Mouse (Mus musculus): ENCODE results near the gene Myo16. TPM values are rescaled to one million over a fixed set of nuclear protein-coding genes. Genes with fewer than 3 reads are reported as not detected.

The Myo16 gene
- polyA plus RNA-seq, 1 experiment from 2014 or later = 0.07 TPM

DNA sequence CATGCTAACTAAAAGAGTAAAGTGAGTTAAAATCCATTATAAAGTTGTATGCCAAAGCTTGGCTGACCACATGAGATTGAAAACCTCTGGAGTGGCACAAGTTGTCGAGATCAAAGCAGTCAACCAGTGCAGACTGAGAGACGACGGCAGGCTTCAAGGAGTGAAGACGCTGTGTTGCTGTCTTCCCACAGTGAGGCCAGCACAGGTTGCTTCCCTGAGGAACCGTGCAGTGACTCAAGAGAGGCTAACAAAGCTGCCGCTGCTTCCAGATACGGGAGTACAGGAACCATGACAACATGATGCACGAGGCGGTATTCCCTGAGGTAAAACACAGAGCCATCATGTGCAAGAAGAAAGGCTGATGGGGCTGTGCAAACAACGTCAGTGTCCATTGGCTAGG, 158.6 kb downstream of the Myo16 start:
- H3K4me2 ChIP-seq = no peak overlapping the region
- no peak overlapping the region for H3K9ac ChIP-seq
- no peaks in the 10 kb centered on the region for H3K9me3 ChIP-seq (replicated peaks)
- no peak overlapping the region for H3K27ac ChIP-seq
- no peak for ATAC-seq
- no peaks in the 10 kb centered on the region for H3K4me1 ChIP-seq
- 61% methylated on average over 10 of the region's 10 CpGs for WGBS (ENCODE audit: insufficient replicate concordance)
- H3K36me3 ChIP-seq = no peaks in the 10 kb centered on the region
- no peak overlapping the region for H3K4me3 ChIP-seq
- no peaks in the 10 kb centered on the region for H3K27me3 ChIP-seq (replicated peaks)

DNA sequence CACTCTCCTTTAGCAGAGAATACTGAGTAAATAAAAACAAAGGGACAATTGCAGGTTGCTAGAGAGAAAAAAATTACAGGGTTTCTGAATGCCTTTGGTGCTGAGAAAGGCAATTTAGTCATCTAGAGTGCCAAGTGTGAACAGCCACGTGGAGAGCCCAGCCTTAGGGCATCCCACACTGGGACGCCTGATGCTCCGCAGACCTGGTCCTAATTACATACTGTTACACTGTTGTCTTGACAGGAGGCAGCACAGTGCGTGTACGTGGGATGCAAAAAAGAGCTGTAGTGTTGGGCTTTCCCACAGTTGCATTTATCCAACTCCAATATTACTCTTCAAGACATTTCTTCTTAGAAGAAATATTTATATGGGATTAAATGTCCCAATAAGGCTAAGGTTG, 162.5 kb downstream of the Myo16 start:
- ATAC-seq = no peak
- H3K36me3 ChIP-seq = no peaks in the 10 kb centered on the region
- H3K4me2 ChIP-seq = no peak overlapping the region
- H3K27me3 ChIP-seq (replicated peaks) = no peaks in the 10 kb centered on the region
- no peak overlapping the region for H3K9ac ChIP-seq
- no peaks in the 10 kb centered on the region for H3K4me1 ChIP-seq
- H3K9me3 ChIP-seq (replicated peaks) = no peaks in the 10 kb centered on the region
- no peak overlapping the region for H3K27ac ChIP-seq
- no peak overlapping the region for H3K4me3 ChIP-seq
- WGBS (ENCODE audit: insufficient replicate concordance) = 65% methylated on average over 5 of the region's 5 CpGs

DNA sequence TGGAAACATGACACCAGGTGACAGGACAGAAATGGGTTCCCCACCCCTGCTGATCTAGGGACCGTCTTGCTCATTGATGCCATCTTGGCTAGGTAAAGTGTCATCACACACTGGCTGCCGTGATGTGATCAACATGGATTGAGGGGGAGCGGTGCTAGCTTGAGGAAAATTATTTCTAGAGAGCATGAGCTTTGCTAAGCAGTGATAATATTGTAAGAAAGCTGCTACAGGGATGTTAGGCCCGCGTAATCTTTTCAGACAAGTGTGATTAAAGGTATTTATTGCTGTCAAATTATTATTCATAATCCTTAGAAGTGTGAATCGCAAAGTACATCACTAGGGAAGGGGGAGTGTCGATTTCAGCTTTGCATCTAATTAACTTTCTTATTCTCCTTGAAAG, 164.4 kb downstream of the Myo16 start:
- Histone ChIP-seq H3K27ac (no peak overlapping the region), H3K36me3 (no peaks in the 10 kb centered on the region), H3K4me2 (no peak overlapping the region), H3K27me3 (replicated peaks) (no peaks in the 10 kb centered on the region), H3K9ac (no peak overlapping the region), H3K4me1 (no peaks in the 10 kb centered on the region), H3K4me3 (no peak overlapping the region), H3K9me3 (replicated peaks) (no peaks in the 10 kb centered on the region)
- WGBS (ENCODE audit: insufficient replicate concordance) = 70% methylated on average over 7 of the region's 7 CpGs
- ATAC-seq = no peak

DNA sequence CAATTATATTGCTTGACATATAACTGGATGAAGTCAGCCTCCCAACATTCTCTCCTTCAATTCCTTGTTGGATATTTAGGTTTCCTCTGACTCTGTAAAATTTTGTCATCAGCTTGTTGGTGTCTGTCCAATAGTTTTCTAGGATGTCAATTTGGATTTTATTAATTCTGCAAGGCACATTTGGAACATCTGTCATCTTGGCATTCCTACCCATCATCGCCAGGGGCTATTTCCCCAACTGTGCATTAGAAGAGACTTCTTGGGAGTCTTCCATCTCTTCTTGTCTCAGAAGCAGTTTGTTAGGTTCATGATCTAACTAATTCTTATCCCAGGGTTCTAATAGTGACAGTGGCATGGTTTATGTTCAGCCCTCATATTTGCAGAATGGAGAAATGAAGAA, 196.7 kb downstream of the Myo16 start:
- no peak for ATAC-seq
- WGBS (ENCODE audit: insufficient replicate concordance) = 58% methylated on average over 1 of the region's 1 CpGs
- Histone ChIP-seq H3K9ac (no peak overlapping the region), H3K9me3 (replicated peaks) (no peaks in the 10 kb centered on the region), H3K4me3 (no peak overlapping the region), H3K36me3 (no peaks in the 10 kb centered on the region), H3K27me3 (replicated peaks) (no peaks in the 10 kb centered on the region), H3K27ac (no peak overlapping the region), H3K4me1 (no peaks in the 10 kb centered on the region), H3K4me2 (no peak overlapping the region)

DNA sequence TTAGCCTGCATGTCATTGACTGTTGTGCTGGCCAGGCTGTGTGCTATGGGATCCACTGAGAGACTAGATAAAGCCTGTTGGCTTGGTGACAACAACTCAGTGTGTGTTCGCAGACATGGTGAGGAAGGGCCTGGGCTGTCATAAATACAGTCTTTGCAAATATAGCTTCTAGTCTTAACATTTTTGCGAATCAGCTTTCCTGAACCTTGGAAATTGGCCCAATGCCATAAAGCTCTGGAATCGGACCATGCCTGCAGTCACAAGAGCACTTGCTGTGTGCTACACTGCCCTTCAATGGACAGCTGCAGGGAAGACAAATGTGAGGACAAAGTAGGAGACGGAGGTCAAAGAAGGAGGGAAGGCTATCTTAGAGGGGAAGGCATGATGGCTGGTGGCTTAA, 205.0 kb downstream of the Myo16 start:
- no peaks in the 10 kb centered on the region for H3K9me3 ChIP-seq (replicated peaks)
- no peaks in the 10 kb centered on the region for H3K27me3 ChIP-seq (replicated peaks)
- no peaks in the 10 kb centered on the region for H3K4me1 ChIP-seq
- 69% methylated on average over 4 of the region's 4 CpGs for WGBS (ENCODE audit: insufficient replicate concordance)
- no peak for ATAC-seq
- H3K27ac ChIP-seq = no peak overlapping the region
- H3K9ac ChIP-seq = no peak overlapping the region
- H3K4me3 ChIP-seq = no peak overlapping the region
- no peaks in the 10 kb centered on the region for H3K36me3 ChIP-seq
- no peak overlapping the region for H3K4me2 ChIP-seq

DNA sequence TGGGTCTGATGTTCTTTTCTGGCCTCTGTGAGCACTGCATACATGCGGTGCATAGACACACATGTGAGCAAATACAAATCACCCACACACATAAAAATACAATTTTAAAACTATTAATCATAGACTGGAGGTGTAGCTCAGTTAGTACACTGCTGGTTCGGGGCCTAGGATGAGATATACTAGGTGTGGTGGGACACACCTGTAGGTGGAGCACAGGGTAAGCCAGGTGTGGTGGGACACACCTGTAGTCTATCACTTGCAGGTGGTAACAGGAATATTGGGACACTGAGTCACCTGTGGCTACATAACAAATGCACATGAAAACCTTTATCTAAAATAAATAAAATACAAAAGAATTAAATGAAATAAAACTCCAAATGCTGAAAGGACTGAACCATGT, 209.2 kb downstream of the Myo16 start:
- Histone ChIP-seq H3K27me3 (replicated peaks) (no peaks in the 10 kb centered on the region), H3K4me3 (no peak overlapping the region), H3K9me3 (replicated peaks) (no peaks in the 10 kb centered on the region), H3K27ac (no peak overlapping the region), H3K9ac (no peak overlapping the region), H3K4me1 (no peaks in the 10 kb centered on the region), H3K4me2 (no peak overlapping the region), H3K36me3 (no peaks in the 10 kb centered on the region)
- no peak for ATAC-seq
- 69% methylated on average over 2 of the region's 2 CpGs for WGBS (ENCODE audit: insufficient replicate concordance)

DNA sequence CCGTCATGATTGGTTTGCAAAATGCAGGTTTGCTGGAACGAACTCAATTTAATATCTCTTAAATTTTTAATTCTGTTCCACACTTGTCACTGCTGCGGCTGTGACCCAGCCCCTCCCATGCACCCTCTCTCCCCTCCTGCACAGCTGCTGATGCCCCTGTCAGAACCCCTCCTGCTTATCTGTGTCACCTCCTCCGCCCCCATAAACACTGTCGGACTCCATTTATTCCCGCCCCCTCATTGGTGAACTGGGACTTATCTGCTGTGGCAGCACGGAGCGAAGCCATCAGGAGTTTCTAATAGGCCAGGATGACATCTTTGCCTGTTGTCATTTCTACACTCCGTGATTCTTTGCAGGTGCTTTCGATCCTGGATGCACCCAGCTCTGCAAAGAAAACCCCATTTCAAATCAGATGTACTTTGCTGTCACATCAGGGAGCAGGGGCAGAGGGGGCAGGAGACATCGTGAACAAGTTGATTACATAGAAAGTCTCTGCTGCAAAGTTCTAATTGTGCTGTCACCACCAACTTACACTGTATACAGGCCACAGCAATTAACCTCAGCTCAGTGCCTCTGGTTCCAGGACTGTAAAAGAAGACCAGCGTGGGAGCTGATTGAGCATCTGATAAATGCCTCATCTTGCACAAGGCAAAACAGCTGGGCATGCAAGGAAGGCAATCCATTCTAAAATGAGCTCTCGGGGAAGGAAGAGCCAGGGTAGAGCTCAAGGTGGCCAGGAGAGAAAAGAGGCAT, 210.1 kb downstream of the Myo16 start:
- no peaks in the 10 kb centered on the region for H3K4me1 ChIP-seq
- H3K4me3 ChIP-seq = no peak overlapping the region
- no peaks in the 10 kb centered on the region for H3K36me3 ChIP-seq
- no peaks in the 10 kb centered on the region for H3K27me3 ChIP-seq (replicated peaks)
- no peak overlapping the region for H3K4me2 ChIP-seq
- H3K9me3 ChIP-seq (replicated peaks) = no peaks in the 10 kb centered on the region
- WGBS (ENCODE audit: insufficient replicate concordance) = 42% methylated on average over 13 of the region's 13 CpGs
- H3K9ac ChIP-seq = no peak overlapping the region
- ATAC-seq = no peak
- H3K27ac ChIP-seq = no peak overlapping the region

DNA sequence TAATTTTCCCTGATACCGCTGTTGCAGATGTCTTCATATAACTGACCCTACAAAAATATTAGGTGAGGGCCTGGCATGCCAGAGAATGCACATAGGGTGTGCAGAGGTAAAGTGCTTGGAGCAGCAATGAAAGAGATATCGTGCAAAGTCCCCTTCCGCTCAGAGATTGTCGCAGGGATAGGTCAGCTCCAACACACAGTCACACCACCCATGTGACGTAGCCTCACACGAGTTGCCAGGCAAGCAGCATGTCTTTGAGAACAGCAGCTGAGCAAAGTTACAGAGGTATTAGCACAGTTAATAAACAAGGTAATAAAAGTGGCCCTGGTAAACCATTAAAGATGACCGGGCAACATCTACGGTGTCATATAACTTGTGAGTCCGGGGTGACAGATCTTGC, 212.4 kb downstream of the Myo16 start:
- ATAC-seq = no peak
- no peak overlapping the region for H3K27ac ChIP-seq
- no peaks in the 10 kb centered on the region for H3K4me1 ChIP-seq
- WGBS (ENCODE audit: insufficient replicate concordance) = 77% methylated on average over 9 of the region's 9 CpGs
- no peaks in the 10 kb centered on the region for H3K36me3 ChIP-seq
- no peak overlapping the region for H3K4me2 ChIP-seq
- no peak overlapping the region for H3K4me3 ChIP-seq
- no peak overlapping the region for H3K9ac ChIP-seq
- no peaks in the 10 kb centered on the region for H3K27me3 ChIP-seq (replicated peaks)
- H3K9me3 ChIP-seq (replicated peaks) = no peaks in the 10 kb centered on the region

DNA sequence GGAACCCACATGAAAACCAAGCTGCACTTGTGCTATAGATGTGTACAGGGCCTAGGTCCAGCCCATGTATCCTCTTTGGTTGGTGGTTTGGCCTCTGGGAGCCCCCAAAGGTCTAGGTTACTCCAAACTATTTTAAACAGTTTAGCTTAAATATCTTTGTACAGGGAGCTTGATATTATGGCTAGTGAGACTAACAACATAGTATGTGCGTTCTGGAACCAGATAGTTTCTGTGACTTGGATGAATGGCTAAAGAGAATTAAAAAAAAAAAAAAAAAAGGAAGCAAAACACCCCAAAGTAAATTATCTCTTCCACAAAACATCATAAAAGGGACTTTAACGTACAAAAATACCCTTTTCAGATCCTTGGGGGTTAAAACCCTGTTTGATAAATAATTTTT, 218.9 kb downstream of the Myo16 start:
- H3K4me3 ChIP-seq = no peak overlapping the region
- H3K9ac ChIP-seq = no peak overlapping the region
- H3K36me3 ChIP-seq = no peaks in the 10 kb centered on the region
- no peaks in the 10 kb centered on the region for H3K27me3 ChIP-seq (replicated peaks)
- no peak overlapping the region for H3K27ac ChIP-seq
- H3K9me3 ChIP-seq (replicated peaks) = no peaks in the 10 kb centered on the region
- WGBS (ENCODE audit: insufficient replicate concordance) = 55% methylated on average over 2 of the region's 2 CpGs
- H3K4me1 ChIP-seq = no peaks in the 10 kb centered on the region
- H3K4me2 ChIP-seq = no peak overlapping the region
- no peak for ATAC-seq

DNA sequence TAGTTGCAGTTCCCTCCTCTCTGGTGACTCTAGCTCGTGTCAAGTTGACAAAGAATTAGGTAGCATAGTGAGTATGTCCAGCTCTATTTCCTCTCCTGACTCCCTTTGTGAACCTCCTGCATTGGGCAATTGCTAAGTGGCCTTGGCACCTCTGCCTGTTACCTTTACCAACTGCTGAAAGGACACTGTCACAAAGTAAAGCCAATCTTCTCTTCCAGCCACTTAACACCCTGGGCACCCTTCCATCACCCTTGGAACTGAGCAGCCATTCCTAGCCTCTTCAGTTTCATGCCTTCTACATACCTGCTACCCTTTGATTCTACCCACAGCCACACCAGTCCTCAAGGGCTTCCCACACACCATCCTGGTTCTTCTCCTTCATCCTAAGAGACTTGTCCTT, 233.4 kb downstream of the Myo16 start:
- Histone ChIP-seq H3K4me1 (no peaks in the 10 kb centered on the region), H3K9ac (no peak overlapping the region), H3K27ac (no peak overlapping the region), H3K4me3 (no peak overlapping the region), H3K27me3 (replicated peaks) (no peaks in the 10 kb centered on the region), H3K36me3 (no peaks in the 10 kb centered on the region), H3K9me3 (replicated peaks) (no peaks in the 10 kb centered on the region), H3K4me2 (no peak overlapping the region)
- 14% methylated on average over 1 of the region's 1 CpGs for WGBS (ENCODE audit: insufficient replicate concordance)
- no peak for ATAC-seq

DNA sequence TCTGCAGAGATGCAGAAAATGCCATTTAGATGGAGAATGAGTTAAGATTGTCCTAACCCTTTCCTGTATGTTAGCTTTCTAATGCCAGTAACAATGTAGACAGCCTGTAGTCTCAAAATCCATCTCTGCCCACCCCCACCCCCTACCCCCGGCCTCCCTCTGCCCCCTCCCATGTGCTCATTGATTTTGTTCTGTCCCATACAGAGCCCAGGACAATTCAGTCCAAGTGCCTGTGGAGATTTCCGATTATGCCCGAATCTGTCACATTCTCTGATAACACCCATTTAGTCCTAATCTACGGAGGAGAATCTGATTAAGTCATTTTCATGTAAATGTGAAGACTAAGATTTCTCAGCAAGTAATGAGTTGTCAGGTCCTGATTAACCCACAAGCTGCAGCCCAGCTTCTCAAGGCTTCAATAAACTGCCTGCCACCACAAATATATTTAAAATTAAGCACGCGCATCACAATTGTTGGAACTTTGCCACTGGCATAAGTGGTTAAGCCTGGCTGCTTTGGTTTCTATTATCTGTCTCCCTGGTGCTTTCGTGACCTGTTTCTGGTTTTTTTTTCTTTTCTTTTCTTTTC, 237.5 kb downstream of the Myo16 start:
- Histone ChIP-seq H3K4me2 (no peak overlapping the region), H3K9me3 (replicated peaks) (no peaks in the 10 kb centered on the region), H3K9ac (no peak overlapping the region), H3K36me3 (no peaks in the 10 kb centered on the region), H3K4me1 (no peaks in the 10 kb centered on the region), H3K27ac (no peak overlapping the region), H3K27me3 (replicated peaks) (no peaks in the 10 kb centered on the region), H3K4me3 (no peak overlapping the region)
- no peak for ATAC-seq
- 74% methylated on average over 7 of the region's 7 CpGs for WGBS (ENCODE audit: insufficient replicate concordance)

DNA sequence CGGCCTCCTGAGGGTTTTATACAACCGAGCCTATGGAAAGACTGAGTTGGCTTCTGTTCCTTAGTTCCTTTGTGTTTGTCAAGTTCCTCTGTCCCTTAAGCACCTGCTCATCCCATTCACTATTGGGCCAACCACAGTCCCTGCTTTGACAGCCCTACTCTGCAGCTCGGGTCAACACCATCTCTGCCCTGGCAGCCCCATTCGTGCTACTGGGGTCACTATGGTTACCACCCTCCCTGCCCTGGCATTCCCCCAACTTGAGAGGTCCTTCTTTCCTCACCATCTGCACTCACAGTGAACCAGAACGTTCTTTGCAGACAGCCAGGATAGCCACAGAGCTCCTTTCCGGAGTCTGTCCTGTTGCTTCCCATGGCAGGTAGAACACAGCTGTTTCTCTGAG, 238.2 kb downstream of the Myo16 start:
- no peaks in the 10 kb centered on the region for H3K9me3 ChIP-seq (replicated peaks)
- H3K4me1 ChIP-seq = no peaks in the 10 kb centered on the region
- H3K36me3 ChIP-seq = no peaks in the 10 kb centered on the region
- no peak overlapping the region for H3K27ac ChIP-seq
- WGBS (ENCODE audit: insufficient replicate concordance) = 58% methylated on average over 6 of the region's 6 CpGs
- H3K27me3 ChIP-seq (replicated peaks) = no peaks in the 10 kb centered on the region
- no peak overlapping the region for H3K9ac ChIP-seq
- H3K4me3 ChIP-seq = no peak overlapping the region
- no peak overlapping the region for H3K4me2 ChIP-seq
- no peak for ATAC-seq

DNA sequence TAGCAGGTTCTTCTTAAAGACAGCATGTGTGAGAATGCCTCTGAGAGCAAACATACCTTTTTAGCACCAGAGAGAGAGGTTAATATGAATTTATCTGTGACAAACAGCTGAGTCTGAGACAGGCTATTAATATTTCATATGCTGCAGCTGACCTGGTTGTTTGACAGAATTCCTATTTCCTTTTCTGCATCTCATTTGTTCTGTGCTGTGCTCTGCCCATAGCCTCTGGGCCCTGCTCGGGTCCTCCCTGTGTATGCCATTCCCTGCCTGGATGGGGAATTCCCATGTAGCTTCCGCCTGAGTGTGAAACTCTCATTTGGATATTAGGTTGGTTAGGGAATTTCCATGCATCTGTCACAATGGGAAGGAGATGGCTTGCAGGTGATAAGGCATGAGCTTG, 240.8 kb downstream of the Myo16 start:
- H3K4me3 ChIP-seq = no peak overlapping the region
- H3K9ac ChIP-seq = no peak overlapping the region
- no peaks in the 10 kb centered on the region for H3K9me3 ChIP-seq (replicated peaks)
- H3K27ac ChIP-seq = no peak overlapping the region
- no peaks in the 10 kb centered on the region for H3K4me1 ChIP-seq
- no peak overlapping the region for H3K4me2 ChIP-seq
- H3K36me3 ChIP-seq = no peaks in the 10 kb centered on the region
- 58% methylated on average over 2 of the region's 2 CpGs for WGBS (ENCODE audit: insufficient replicate concordance)
- ATAC-seq = no peak
- H3K27me3 ChIP-seq (replicated peaks) = no peaks in the 10 kb centered on the region
